Mouse (Mus musculus): Measurements from ENCODE around the gene Dnah8.

Dnah8 gene

DNA sequence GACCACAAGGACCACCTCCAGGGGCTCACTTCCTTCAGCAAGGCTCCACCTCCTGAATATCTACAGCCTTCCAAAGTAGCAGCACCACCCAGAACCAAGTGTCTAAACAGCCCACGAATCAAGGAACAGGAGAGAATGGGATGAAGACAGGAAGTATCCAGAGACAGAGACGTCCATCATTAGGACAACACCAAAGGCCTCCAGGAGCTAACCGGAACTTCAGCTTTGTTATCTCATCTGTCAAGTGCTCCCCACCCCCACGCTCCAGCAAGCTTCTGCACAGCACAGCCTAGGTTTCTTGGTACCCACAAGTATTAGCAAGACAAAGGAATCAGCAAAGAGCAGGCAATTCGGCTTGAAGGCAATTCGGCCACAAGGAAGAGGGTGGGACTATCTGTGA is 254.5 kb downstream of the Dnah8 start:
- no peak for DNase-seq (ENCODE audit: low spot score)

DNA sequence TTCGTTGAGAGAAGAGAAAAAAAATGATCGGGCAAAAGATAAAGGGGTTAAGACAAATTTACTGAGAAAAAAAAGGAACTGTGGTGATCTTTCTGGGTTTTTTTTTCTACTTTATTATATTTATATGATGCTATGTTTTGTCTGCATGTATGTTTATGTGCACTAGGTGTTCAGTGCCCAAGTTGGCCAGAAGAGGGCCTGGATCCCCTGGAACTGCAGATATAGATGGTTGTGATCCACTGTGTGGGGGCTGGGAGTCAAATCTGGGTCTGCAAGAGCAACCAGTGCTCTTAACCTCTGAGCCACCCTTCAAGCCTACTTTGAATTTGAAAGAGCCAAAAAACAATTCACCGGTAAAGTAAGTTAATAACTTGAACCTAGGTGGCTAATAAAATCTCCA is 256.2 kb downstream of the Dnah8 start:
- DNase-seq (ENCODE audit: low spot score) = no peak

DNA sequence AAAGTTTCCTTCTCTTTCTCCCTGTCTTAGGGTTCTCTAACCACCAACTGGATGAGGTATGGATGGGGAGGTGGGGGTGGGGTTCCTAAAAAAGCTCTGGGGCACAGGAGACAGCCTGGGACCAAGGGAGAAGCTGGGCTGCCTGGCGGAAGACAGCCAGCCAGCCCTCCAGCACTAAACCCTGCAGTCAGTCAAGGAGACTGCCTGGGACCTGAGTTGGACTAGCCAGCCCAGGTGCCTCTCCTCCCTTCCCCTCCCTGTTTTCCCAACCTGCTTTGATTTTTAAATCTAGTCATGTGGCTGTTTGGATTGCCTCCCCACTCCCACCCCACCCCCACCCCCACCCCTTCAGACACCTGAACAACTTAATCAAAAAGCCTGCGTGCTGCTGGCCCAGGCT is 256.8 kb downstream of the Dnah8 start:
- DNase-seq (ENCODE audit: low spot score) = no peak

DNA sequence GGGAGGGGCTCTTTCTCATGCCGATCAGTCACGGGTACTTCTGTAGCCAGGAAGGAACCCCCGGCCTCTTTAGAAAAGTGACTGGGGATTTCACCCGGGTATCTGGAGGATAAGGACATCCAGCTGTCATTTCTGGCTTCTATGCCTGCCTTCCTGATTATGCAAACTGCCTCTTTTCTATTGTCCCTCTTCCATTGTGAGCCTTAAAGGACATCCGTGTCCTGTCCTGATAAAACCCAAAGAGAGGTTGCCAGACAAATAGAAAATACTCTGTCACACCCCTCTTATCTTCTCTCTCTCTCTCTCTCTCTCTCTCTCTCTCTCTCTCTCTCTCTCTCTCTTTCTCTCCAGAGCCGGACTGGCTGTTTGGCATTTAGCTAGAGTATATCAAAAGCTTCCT is 258.1 kb downstream of the Dnah8 start:
- DNase-seq (ENCODE audit: low spot score) = no peak

DNA sequence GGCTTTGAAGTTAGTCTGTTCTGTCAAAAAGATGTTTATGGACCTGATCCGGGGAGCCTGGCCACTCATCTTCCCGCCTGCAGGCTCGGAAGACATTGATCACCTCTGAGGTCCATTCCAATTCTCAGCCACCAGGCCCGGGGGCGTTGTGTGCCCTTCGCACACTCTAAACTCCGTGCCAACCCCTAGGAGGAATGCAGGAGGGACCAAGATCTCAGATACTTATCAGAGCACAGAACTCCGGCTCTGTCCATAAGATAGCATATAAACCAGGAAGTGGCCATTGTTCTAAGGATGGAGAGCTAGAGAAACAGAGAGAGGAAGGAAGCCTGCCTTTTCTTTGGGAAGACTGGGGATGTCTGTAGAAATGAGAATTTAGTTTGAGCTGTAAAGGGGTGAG is 259.4 kb downstream of the Dnah8 start:
- no peak for DNase-seq (ENCODE audit: low spot score)

DNA sequence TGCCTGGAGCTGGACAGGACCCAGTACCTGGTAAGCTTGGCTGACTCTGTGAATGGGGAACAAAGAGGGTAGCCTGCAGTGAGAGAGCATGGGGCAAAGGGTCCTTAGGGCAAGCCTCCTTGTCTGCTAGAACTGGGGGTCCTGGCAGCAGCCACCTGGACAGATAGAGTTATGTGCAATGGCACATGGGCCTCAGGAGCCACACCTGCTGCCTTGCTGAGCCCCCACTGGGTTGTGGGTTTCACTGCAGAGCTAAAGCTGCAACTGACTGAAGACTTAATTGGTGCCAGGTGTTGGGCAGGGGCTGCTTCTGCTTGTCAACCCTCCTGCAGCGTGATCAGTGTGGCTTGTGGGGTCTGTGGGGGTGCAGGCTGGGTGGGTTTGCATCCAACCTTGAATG is 267.9 kb downstream of the Dnah8 start:
- DNase-seq (ENCODE audit: low spot score) = no peak

DNA sequence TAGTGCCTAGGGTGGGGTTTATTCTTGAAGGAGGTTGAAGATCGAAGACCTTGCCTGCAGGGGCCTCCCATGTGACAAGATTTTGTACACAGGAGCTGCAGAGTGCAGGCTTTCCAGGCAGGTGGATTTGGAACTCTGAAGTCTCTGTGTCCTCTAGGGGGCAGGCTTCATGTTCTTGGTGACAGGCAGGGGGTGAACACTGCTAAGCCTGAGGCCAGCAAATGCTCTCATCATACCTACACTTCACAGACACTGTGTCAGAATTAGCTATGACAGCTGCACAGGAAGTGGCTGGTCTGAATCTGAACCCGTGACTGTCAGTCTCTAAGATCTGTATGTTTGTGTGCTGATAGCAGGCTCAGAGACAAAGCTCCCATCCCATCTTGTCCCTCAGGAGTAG is 268.6 kb downstream of the Dnah8 start:
- DNase-seq (ENCODE audit: low spot score) = no peak

DNA sequence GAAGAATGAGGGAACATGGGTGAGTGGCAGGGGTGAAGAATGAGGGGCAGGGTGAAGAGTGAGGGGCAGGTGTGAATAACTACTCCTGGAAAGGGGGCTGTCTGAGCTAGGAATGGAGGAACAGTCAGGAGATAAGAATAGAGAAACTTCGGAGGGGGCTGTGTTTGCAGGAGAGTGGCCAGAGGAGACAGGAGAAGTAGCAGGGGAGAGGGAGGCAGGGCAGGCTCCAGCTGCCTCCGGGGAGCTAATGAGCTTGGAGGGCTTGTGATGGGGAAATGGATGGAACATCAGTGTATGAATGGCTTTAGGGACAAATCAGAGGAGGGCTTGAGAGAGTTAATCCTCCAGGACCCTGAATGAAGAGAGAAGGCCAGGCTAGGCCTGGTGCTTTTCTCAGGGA is 272.9 kb downstream of the Dnah8 start:
- DNase-seq (ENCODE audit: low spot score) = no peak

DNA sequence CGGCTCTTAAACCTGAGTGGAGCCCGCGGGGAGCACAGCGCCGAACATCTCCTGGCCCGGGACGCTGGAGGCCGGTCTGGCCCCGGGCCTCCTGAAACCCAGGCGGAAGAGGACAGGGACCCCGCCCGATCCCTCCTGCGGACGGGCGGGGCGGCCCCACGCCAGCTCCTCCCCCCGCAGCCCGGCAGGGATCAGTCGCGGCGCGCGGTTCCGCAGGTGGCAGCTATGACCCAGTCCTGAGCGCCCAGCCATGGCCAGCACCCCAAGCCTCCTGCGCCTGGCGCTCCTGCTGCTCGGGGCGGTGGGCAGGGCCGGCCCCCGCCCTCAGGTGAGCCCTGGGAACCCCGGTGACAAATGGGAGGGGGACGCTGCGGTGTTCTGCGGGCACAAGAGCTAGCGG is 277.5 kb downstream of the Dnah8 start, which contains the start of gene Glp1r:
Gene Glp1r, plus strand, starts transcription at position 191 of the 400 bp plus-strand sequence.
- no peak for DNase-seq (ENCODE audit: low spot score)

DNA sequence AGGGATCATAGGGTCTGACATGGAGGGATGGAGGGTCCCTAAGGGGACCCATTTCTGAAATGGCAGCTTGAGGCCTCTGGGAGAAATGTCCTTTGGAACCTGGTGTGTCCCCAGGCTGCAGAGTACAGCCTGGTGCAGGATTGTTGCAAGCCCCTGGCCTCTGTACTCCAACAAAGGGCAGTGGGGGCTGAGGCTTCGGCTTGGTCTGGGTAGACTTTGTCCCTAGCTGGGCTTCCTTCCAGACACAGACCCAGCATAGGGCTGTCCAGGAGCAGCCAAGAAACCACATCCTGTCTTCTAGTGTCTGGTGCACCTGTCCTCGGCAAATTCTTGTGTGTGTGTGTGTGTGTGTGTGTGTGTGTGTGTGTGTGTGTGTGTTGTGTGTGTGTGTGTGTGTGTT is 279.9 kb downstream of the Dnah8 start:
- no peak for DNase-seq (ENCODE audit: low spot score)

DNA sequence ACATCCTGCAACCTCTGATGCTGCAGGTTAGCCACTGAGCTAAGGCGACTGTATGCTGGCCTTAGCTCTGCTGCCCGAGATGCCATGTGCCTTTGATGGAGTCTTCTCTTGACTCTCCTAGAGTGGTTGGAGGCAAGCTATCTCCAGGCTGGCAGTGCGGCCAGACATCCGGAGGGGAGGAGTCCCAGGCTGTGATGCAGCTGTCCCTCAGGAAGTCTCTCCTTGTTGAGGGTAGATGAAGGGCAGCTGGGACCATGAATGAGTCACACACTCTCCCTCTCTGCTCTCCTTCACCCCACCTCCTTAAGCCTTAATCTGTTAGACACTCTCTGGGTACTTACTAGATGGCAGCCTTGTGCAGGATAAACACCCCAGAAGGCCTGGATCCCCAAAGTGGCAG is 283.4 kb downstream of the Dnah8 start:
- DNase-seq (ENCODE audit: low spot score) = no peak

DNA sequence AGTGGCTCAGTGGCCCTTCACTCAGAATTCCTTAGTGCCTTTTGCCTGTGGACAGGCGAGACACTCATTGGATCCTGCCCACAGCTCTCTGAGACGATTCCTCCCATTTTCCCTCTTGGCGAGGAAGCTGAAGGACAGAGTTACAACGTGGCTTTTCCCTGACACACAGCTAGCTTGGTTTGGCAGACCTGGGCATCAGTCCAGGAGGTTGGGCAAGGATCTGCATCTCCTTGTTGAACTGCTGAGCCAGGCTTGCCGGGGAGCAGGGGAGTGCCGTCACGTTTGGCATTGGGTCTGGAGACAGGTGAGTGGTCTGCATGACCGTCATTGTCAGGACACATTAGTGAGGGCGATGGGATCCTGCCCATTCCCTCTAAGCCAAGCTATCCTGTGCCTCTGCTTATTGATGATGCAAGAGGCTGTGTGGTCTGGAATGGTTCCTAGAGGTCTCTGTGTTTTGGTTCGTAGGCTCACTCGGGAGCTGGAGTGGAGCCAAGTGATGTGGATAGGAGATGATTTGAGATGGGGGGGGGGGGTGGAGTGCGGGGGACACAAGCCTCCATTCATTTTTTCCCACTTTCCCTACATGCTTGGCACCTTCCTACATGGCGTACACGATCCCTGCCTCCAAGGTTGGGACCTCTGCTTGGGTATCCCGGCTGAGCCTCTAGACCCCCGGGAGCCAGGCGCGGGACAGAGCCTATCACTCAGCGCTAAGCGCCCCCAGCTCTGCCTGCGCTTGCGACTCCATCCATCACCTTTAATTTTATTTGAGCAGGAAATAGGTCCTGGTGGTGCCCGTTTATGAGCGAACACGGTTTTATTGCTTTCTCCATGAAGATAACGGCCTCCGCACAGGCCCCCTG is 286.9 kb downstream of the Dnah8 start:
- DNase-seq (ENCODE audit: low spot score) = no peak

DNA sequence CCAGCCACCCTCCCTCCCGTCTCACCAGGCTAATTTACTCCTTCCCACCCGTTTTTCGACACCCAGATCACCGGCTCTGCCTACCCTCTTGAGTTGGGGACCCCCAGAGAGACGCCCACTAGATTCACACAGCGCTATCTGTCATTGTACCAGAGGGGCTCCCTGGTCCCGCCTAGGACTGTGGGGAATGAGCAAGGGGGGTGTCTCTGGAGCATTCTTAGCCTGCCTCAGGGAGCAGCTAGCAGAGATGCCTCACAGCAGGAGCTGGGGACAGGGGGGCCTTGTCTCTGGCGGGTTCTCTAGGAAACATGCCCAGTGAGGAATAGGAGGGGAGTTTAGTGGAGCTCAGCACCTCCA is 287.6 kb downstream of the Dnah8 start:
- DNase-seq (ENCODE audit: low spot score) = no peak

DNA sequence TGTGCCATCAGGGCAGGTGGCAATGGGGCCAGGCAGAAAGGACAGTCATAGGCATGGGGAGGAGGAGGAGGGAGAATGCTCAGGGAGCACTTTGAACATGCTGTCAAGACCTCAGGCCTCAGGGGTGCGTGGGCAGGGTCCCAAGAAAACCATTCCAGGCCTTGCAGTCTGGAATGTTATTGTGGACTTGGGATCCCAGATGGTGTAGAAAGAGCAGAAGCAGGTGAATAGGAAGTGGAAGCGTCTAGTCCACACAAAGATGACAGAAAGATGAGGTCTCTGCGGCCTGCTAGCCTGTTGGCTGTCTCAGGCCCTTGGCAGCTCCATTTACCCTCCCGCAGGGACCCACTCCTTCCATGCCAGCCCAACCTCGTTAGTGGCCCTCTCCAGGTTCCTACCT is 288.4 kb downstream of the Dnah8 start:
- DNase-seq (ENCODE audit: low spot score) = no peak

DNA sequence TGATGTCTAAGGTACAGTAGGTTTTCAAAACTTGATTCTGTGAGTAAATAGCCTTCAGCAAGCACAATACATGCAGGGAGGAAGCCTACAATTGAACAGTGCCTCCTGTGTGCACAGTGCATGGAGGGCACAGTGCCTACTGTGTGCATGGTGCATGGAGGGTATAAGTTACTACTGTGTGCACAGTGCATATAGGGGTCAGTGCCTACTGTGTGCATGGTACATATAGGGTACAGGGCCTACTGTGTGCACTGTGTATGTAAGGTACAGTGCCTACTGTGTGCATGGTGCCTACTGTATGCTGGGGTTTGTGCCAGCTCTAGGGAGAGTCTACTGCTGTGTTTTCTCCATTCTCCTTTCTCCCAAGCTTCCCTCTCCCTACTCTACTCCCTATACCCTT is 290.1 kb downstream of the Dnah8 start:
- no peak for DNase-seq (ENCODE audit: low spot score)

DNA sequence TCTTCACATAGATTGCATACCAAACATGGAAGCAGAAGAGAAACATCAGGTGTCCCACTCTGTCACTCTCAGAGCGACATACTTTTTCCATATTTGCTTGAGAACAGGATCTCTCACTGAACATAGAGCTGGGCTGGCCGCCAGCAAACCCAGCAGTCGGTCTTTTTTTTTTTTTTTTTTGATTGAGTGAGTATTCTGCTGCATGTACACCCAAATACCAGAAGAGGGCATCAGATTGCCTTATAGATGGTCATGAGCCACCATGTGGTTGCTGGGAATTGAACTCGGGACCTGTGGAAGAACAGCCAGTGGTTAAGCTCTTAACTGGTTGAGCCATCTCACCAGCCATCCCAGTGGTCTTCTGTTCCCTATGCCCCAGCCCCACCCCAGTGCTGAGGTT is 299.4 kb downstream of the Dnah8 start:
- no peak for DNase-seq (ENCODE audit: low spot score)

Data from testis, postnatal 14 days (tissue).